Mouse (Mus musculus): ENCODE measurements around the gene Olfr843.

The Olfr843 gene

DNA sequence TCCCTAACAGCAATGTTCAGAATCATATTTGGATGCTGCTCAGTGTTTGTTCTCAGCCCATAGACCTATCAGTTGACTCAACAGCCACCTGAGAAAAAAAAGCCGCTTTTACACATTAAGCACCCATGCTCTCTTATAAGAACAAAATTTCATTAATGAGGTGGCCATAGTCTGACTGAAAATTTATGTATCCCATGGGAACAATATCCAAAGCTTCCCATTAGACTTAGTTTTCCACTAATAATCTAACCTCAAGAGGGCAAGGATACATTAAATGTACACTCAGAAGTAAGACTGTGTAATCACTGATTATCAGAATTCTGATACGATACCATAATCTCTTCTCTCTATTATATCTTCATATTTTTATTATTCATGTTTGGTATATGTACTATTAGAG, at the start of gene Olfr843:
Gene Olfr843 (minus strand): TSS at position 101 of the 400 bp plus-strand sequence.
- DNase-seq (ENCODE audit: low spot score in 2 of 2), result no peak

Data from urinary bladder, postnatal 36 days (tissue).